Mouse (Mus musculus) heart, adult 8-10 months (tissue): ENCODE results near the gene Adora1. TPM values are rescaled to one million over a fixed set of nuclear protein-coding genes. Genes with fewer than 3 reads are reported as not detected.

ENCODE experiments used
- DNase-seq: peaks from one replicate; pipeline ENCODE4 v3.0.0; 2022; ENCODE audit warnings: low spot score
- total RNA-seq, 4 experiments: library from RNA; stranded (reverse); gene quantifications; 2 replicates each; pipeline ENCODE4 v1.2.4; 2022

Adora1 gene
- total RNA-seq, 4 experiments from 2014 or later = 8.6 to 14.1 (median 12.7) TPM

GRCm38 (mm10) chr1:134194298-134195022, 40.8 kb downstream of the Adora1 start:
- DNase-seq = no peak

- no peak for DNase-seq
Observed at GRCm38 (mm10) chr1:134193674-134194197, 41.5 kb downstream of the Adora1 start.

DNA sequence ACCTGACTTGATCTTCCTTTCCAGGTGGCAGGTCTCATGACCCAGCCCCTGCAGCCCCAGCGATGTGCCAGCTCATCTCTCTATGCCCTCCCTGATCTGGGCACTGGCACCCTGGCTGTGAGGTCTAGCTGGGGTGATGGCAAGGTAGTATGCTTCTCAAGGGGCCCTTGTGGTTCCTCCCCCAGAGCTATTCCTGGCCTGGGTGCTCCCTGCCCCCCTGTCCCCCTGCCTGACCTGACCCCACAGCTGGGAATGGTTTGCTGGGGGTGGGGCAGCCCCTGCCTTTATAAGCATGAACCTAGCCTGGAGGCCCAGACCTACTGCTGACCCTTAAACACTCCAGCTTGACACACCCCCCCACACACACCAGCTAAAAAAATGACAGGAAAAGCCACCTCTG, 42.1 kb downstream of the Adora1 start, which contains the start of gene Mybph:
Mybph (plus strand) TSS at position 323 of the 400 bp plus-strand sequence.
- DNase-seq = no peak

GRCm38 (mm10) chr1:134192024-134192423, 43.2 kb downstream of the Adora1 start:
- DNase-seq = no peak

GRCm38 (mm10) chr1:134191192-134191591, 44.0 kb downstream of the Adora1 start:
- no peak for DNase-seq

- DNase-seq = no peak
Observed at GRCm38 (mm10) chr1:134188989-134189729, 46.1 kb downstream of the Adora1 start.

GRCm38 (mm10) chr1:134188217-134188616, 47.0 kb downstream of the Adora1 start:
- DNase-seq = no peak

DNA sequence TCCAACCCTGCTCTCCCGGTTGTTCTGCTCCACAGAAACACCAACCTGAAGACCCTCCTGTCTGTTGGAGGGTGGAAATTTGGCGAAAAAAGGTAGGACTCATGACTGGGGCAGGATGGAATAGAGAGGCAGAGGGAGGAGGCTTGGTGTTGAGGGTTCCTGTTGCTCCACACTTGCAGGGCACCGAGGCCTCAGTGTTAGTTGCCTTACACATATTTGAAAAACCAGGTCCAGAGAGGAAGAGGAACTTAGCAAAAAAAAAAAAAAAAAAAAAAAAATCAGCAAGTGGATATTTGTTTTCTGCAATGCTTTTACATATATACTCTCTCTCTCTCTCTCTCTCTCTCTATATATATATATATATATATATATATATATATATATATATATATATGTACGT, 51.1 kb downstream of the Adora1 start:
- DNase-seq = no peak

GRCm38 (mm10) chr1:134182025-134182424, 53.2 kb downstream of the Adora1 start, which contains the start of gene Chil1:
Chil1 (plus strand) TSS chr1:134182176.
- DNase-seq = no peak

GRCm38 (mm10) chr1:134177976-134178375, 57.3 kb downstream of the Adora1 start:
- no peak for DNase-seq

DNA sequence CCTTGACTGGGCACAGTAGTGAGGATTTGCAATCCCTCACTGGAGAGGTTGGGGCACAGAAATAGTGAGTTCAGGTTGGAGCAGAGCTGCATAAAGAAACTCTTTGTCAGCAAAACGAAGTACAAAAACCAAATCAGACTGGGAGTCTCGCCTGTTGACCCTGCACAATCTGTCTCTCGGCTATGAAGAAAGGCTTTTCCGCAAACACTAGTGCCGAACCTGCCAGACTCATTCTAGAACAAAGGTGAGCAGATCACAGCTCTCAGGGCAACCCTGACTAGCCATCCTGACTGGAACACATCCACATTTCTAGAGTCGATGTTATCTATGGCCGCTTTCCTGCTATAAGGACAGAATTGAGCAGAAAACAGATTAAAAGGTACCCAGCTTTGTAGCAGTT, 62.1 kb downstream of the Adora1 start:
- no peak for DNase-seq

GRCm38 (mm10) chr1:134168985-134169697, 66.1 kb downstream of the Adora1 start:
- no peak for DNase-seq

GRCm38 (mm10) chr1:134168567-134168966, 66.7 kb downstream of the Adora1 start:
- no peak for DNase-seq

- DNase-seq = peak; percentile 16
Observed at GRCm38 (mm10) chr1:134167416-134168305, 67.6 kb downstream of the Adora1 start.

GRCm38 (mm10) chr1:134166547-134166946, 68.7 kb downstream of the Adora1 start:
- DNase-seq = no peak

DNA sequence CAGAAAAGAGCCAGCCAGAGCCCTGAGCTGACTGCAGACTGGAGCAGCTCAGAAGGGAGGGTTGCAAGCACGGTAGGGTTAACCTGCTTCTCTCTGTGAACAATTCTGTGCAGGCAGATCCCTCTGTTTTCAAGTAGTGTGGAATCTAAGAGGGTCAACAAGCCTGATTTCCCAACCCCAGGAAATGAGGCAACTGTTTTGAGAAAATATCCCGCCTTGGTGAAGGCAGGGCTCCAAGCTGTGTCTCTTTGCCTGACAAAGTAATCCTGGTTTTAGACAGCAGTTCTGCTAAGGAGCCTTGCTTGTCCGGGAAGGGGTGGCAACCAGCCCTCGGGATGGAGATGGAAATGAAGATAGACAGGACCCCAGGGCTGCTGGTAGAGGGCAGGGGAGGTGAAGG, 70.8 kb downstream of the Adora1 start:
- peak; percentile 11 for DNase-seq

- DNase-seq = no peak
Observed at GRCm38 (mm10) chr1:134163476-134163875, 71.8 kb downstream of the Adora1 start.

DNA sequence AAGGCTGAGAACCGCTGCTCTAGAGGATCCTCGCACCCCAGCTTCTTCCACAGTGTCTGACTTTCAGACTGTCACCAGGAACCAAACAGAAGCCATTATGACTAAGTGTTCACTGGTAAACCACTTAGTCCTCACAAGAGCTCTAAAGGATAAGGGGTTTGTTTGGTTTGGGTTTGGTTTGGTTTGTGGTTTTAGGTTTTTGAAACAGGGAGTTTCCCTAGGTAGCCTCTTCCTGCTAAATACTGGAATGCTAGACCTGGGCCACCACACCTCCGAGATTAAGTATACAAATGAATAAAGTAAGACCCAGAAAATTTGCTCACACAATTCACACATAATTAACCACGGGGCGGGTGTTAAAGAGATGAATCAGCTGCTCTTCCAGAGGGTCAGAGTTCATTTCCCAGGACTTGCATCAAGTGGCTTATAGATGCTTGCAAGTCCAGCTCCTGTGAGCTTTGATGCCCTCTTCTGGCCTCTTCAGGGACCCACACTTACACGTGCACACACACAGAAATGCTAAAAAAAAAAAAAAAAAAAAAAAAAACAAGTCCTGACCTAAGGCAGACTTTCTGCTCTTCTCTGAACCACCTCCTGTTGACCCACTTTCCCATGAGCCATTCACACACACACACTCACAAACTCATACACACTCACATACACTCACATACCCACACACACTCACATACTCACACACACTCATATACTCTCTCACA, 72.6 kb downstream of the Adora1 start:
- no peak for DNase-seq

GRCm38 (mm10) chr1:134161399-134161798, 73.8 kb downstream of the Adora1 start:
- DNase-seq = no peak

DNA sequence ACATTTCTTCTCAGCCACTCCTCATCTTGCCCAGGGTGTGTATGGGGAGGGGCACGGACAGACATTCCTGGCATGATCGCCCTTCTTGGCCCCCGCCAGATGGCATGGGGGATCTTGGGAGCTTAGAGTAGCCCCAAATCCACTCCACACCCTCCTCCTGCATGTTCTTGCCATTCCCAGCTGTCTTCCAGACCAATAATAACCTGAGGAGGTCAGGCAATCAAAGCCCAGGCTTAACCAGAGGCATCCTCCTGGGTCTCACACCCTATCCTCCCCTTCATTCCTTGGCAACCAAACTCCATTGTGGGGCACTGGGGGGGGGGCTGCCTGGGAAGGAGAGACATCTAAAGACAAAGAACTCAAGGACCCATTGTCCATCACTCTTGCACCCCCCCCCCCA, 74.8 kb downstream of the Adora1 start:
- no peak for DNase-seq
